Mouse (Mus musculus): ENCODE measurements around the gene Wdpcp. TPM values are rescaled to one million over a fixed set of nuclear protein-coding genes. Genes with fewer than 3 reads are reported as not detected.

The Wdpcp gene
- polyA plus RNA-seq, 1 experiment = 7.6 TPM

- Histone ChIP-seq H3K4me3 (ENCODE audit: insufficient read depth, low read depth, low read length) (no peak overlapping the region), H3K4me1 (ENCODE audit: control insufficient read depth, insufficient read depth, low read length) (no peaks in the 10 kb centered on the region), H3K27ac (ENCODE audit: insufficient read depth, low read depth, low read length) (no peak overlapping the region), H3K27me3 (replicated peaks; ENCODE audit: control insufficient read depth, insufficient read depth, low read length) (no peaks in the 10 kb centered on the region), H3K36me3 (ENCODE audit: control insufficient read depth, insufficient read depth, low read length) (no peaks in the 10 kb centered on the region)
- 86% methylated on average over 6 of the region's 6 CpGs for WGBS
- peak; percentile 15 for DNase-seq
- TF ChIP-seq POLR2A (IDR thresholded peaks at IDR 0.05; ENCODE audit: low read depth, low read length) = no peak
- no peak for TF ChIP-seq CTCF (conservative IDR thresholded peaks at IDR 0.05; ENCODE audit: insufficient read depth, insufficient read length, low read depth, low read length)
These were observed 157.9 kb downstream of the Wdpcp start for GRCm38 (mm10) chr11:21729961-21730360.

DNA sequence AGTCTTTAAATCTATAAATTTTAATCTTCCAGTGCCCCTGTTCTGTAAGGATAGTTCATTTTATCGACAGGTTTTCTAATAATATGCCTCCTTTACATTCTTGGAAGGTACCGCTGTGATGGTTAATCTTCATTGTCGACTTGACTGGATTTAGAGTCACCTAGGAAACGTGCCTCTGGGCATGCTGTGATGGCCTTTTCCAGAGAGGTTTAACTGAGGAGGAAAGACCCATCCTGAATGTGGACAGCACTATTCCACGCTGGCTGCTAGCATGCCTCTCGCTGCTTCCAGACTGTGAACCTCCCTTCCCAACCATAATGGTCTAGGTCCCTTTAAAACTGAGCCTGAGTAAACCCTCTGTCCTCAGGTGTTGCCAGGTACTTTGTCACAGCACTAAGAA, 163.2 kb downstream of the Wdpcp start:
- Histone ChIP-seq H3K4me1 (ENCODE audit: control insufficient read depth, insufficient read depth, low read length) (no peaks in the 10 kb centered on the region), H3K36me3 (ENCODE audit: control insufficient read depth, insufficient read depth, low read length) (no peaks in the 10 kb centered on the region)
- 79% methylated on average over 6 of the region's 6 CpGs for WGBS

DNA sequence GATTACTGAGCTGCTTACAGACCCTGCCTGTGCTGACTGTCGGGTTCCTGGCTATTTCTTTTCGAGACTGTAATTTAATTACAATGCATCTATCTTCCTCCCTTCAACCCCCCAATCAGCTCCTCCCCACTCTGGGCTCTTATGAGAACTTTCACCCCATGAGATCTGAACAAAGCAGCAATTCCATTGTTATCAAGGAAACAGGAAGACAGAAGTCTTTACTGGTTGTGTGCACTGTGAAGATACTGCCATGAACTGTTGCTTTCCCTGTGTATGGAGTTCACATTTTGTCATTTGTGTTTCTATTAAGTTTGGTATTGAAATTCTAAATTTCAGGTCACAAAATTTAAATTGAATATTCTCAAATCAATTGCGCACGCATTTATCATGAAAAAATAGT, 177.5 kb downstream of the Wdpcp start:
- TF ChIP-seq POLR2A (IDR thresholded peaks at IDR 0.05; ENCODE audit: low read depth, low read length) (no peak), CTCF (conservative IDR thresholded peaks at IDR 0.05; ENCODE audit: insufficient read depth, insufficient read length, low read depth, low read length) (no peak)
- H3K27ac ChIP-seq (ENCODE audit: insufficient read depth, low read depth, low read length) = no peak overlapping the region
- no peaks in the 10 kb centered on the region; the same call in 1 of the 2 replicates for H3K36me3 ChIP-seq (ENCODE audit: control insufficient read depth, insufficient read depth, low read length)
- no peak for DNase-seq
- H3K27me3 ChIP-seq (replicated peaks; ENCODE audit: control insufficient read depth, insufficient read depth, low read length) = no peaks in the 10 kb centered on the region
- no peaks in the 10 kb centered on the region for H3K4me1 ChIP-seq (ENCODE audit: control insufficient read depth, insufficient read depth, low read length)
- 68% methylated on average over 4 of the region's 4 CpGs for WGBS
- H3K4me3 ChIP-seq (ENCODE audit: insufficient read depth, low read depth, low read length) = no peak overlapping the region

More for the DNA sequence above, 163.2 kb downstream of the Wdpcp start:
- no peak overlapping the region for H3K4me3 ChIP-seq (ENCODE audit: insufficient read depth, low read depth, low read length)
- TF ChIP-seq CTCF (conservative IDR thresholded peaks at IDR 0.05; ENCODE audit: insufficient read depth, insufficient read length, low read depth, low read length) = no peak
- no peak for TF ChIP-seq POLR2A (IDR thresholded peaks at IDR 0.05; ENCODE audit: low read depth, low read length)
- no peak for DNase-seq
- no peak overlapping the region for H3K27ac ChIP-seq (ENCODE audit: insufficient read depth, low read depth, low read length)
- no peaks in the 10 kb centered on the region for H3K27me3 ChIP-seq (replicated peaks; ENCODE audit: control insufficient read depth, insufficient read depth, low read length)

DNA sequence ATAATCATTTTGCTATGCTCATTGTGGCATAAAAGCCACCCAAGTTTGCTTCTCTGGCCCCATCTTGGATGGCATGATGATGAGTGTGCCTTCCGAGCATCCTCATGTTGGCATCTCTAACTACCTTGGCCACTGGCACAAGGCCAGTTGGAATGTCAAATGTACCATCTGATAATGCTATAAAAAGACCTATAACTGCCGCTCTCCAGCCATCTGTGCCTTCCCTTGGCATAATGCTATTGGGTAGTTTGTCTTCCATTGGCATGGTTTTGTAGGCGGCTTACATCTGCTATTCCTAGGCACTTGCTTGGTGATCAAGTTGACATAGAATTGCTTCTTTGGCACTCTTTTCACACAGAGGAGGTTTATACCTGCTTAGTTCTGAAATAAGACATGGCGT, 191.2 kb downstream of the Wdpcp start:
- Histone ChIP-seq H3K4me3 (ENCODE audit: insufficient read depth, low read depth, low read length) (no peak overlapping the region), H3K27ac (ENCODE audit: insufficient read depth, low read depth, low read length) (no peak overlapping the region), H3K27me3 (replicated peaks; ENCODE audit: control insufficient read depth, insufficient read depth, low read length) (no peaks in the 10 kb centered on the region), H3K4me1 (ENCODE audit: control insufficient read depth, insufficient read depth, low read length) (no peaks in the 10 kb centered on the region), H3K36me3 (ENCODE audit: control insufficient read depth, insufficient read depth, low read length) (no peaks in the 10 kb centered on the region)
- no peak for DNase-seq
- 94% methylated on average over 4 of the region's 4 CpGs for WGBS
- TF ChIP-seq CTCF (conservative IDR thresholded peaks at IDR 0.05; ENCODE audit: insufficient read depth, insufficient read length, low read depth, low read length) = no peak
- no peak for TF ChIP-seq POLR2A (IDR thresholded peaks at IDR 0.05; ENCODE audit: low read depth, low read length)

- no peak overlapping the region for H3K27ac ChIP-seq (ENCODE audit: insufficient read depth, low read depth, low read length)
- no peaks in the 10 kb centered on the region for H3K4me1 ChIP-seq (ENCODE audit: control insufficient read depth, insufficient read depth, low read length)
- H3K4me3 ChIP-seq (ENCODE audit: insufficient read depth, low read depth, low read length) = no peak overlapping the region
- no peak for DNase-seq
- no peaks in the 10 kb centered on the region; the same call in 1 of the 2 replicates for H3K36me3 ChIP-seq (ENCODE audit: control insufficient read depth, insufficient read depth, low read length)
- TF ChIP-seq CTCF (conservative IDR thresholded peaks at IDR 0.05; ENCODE audit: insufficient read depth, insufficient read length, low read depth, low read length) (no peak), POLR2A (IDR thresholded peaks at IDR 0.05; ENCODE audit: low read depth, low read length) (no peak)
- WGBS = 88% methylated on average over 3 of the region's 3 CpGs
- no peaks in the 10 kb centered on the region for H3K27me3 ChIP-seq (replicated peaks; ENCODE audit: control insufficient read depth, insufficient read depth, low read length)
These were observed 216.8 kb downstream of the Wdpcp start for GRCm38 (mm10) chr11:21788831-21789230.

GRCm38 (mm10) chr11:21824941-21825340, 252.9 kb downstream of the Wdpcp start:
- no peak overlapping the region for H3K4me3 ChIP-seq (ENCODE audit: insufficient read depth, low read depth, low read length)
- TF ChIP-seq POLR2A (IDR thresholded peaks at IDR 0.05; ENCODE audit: low read depth, low read length) = no peak
- TF ChIP-seq CTCF (conservative IDR thresholded peaks at IDR 0.05; ENCODE audit: insufficient read depth, insufficient read length, low read depth, low read length) = no peak
- H3K36me3 ChIP-seq (ENCODE audit: control insufficient read depth, insufficient read depth, low read length) = no peaks in the 10 kb centered on the region
- DNase-seq = no peak
- H3K27me3 ChIP-seq (replicated peaks; ENCODE audit: control insufficient read depth, insufficient read depth, low read length) = no peaks in the 10 kb centered on the region
- WGBS = 92% methylated on average over 3 of the region's 3 CpGs
- H3K27ac ChIP-seq (ENCODE audit: insufficient read depth, low read depth, low read length) = no peak overlapping the region
- H3K4me1 ChIP-seq (ENCODE audit: control insufficient read depth, insufficient read depth, low read length) = no peaks in the 10 kb centered on the region

GRCm38 (mm10) chr11:21826521-21826920, 254.5 kb downstream of the Wdpcp start:
- H3K4me3 ChIP-seq (ENCODE audit: insufficient read depth, low read depth, low read length) = no peak overlapping the region
- DNase-seq = no peak
- no peaks in the 10 kb centered on the region for H3K4me1 ChIP-seq (ENCODE audit: control insufficient read depth, insufficient read depth, low read length)
- H3K36me3 ChIP-seq (ENCODE audit: control insufficient read depth, insufficient read depth, low read length) = no peaks in the 10 kb centered on the region
- WGBS = 53% methylated on average over 1 of the region's 1 CpGs
- no peak overlapping the region for H3K27ac ChIP-seq (ENCODE audit: insufficient read depth, low read depth, low read length)
- no peaks in the 10 kb centered on the region for H3K27me3 ChIP-seq (replicated peaks; ENCODE audit: control insufficient read depth, insufficient read depth, low read length)
- TF ChIP-seq CTCF (conservative IDR thresholded peaks at IDR 0.05; ENCODE audit: insufficient read depth, insufficient read length, low read depth, low read length) (no peak), POLR2A (IDR thresholded peaks at IDR 0.05; ENCODE audit: low read depth, low read length) (no peak)
